Mouse (Mus musculus): ENCODE measurements around the gene Zfyve28. TPM values are rescaled to one million over a fixed set of nuclear protein-coding genes. Genes with fewer than 3 reads are reported as not detected.

The Zfyve28 gene
- total and polyA plus RNA-seq, 3 experiments: 0.65 to 1.3 (median 0.75) TPM

DNA sequence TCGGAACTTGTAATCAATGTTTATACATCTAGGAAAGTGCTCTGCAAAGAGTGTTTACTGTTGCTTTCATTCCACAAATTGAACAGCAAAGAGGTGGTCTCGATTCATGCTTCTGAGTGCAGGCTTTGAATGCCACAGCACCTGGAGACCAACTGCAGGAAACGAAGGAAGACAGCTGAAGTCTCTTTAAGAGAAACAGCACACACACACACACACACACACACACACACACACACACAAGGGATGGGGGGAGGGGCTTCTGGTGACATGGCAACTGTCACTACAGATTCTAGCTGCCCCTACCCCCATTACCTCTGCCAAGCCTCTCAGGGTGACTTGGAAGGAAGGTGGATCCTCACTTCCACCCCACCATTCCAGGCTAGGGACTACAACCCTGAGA lies 80.7 kb downstream of the Zfyve28 start:
- H3K27ac ChIP-seq: no peak overlapping the region
- WGBS: 74% methylated on average over 3 of the region's 3 CpGs
- H3K4me1 ChIP-seq (ENCODE audit: control insufficient read depth, insufficient read depth, low read length): peaks cover 4% of the 10 kb centered on the region
- H3K4me3 ChIP-seq: no peak overlapping the region
- H3K36me3 ChIP-seq (ENCODE audit: control insufficient read depth, insufficient read depth, low read length): no peaks in the 10 kb centered on the region
- no peak for TF ChIP-seq POLR2A (IDR thresholded peaks at IDR 0.05; ENCODE audit: insufficient read depth, low read depth, low read length)
- TF ChIP-seq CTCF (IDR thresholded peaks at IDR 0.05): no peak
- TF ChIP-seq EP300 (IDR thresholded peaks at IDR 0.05; ENCODE audit: insufficient read depth, low read depth, low read length): no peak
- no peak for DNase-seq
- no peaks in the 10 kb centered on the region for H3K79me2 ChIP-seq (replicated peaks; ENCODE audit: control insufficient read depth, insufficient read depth, low read length)
- H3K9ac ChIP-seq (ENCODE audit: low read depth, low read length): no peak overlapping the region
- intact Hi-C loops (cut with DNase I): no loop called here
- no peaks in the 10 kb centered on the region for H3K27me3 ChIP-seq (ENCODE audit: control insufficient read depth, insufficient read depth, low read length)

DNA sequence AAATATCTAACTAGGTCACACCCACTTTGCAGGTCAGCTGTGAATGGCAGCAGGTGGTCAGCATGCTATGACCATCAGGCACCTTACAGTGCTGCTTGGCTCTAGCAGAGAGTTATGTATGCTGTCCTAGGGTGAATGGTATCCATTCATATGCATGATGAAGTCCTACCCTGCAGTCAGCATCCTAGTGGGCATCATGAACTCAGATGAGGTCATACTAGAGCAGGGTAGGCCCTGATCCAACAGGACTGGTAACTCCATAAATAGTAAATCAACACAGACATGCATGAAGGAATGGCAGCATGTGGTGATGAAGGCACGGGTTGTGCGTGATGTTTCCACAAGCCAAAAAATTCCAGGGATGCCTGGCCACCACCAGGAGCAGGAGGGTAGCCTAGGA lies 82.5 kb downstream of the Zfyve28 start:
- H3K36me3 ChIP-seq (ENCODE audit: control insufficient read depth, insufficient read depth, low read length): no peaks in the 10 kb centered on the region
- TF ChIP-seq CTCF (IDR thresholded peaks at IDR 0.05) (no peak), POLR2A (IDR thresholded peaks at IDR 0.05; ENCODE audit: insufficient read depth, low read depth, low read length) (no peak), EP300 (IDR thresholded peaks at IDR 0.05; ENCODE audit: insufficient read depth, low read depth, low read length) (no peak)
- WGBS: 11% methylated on average over 2 of the region's 2 CpGs
- no peak for DNase-seq
- no peaks in the 10 kb centered on the region for H3K79me2 ChIP-seq (replicated peaks; ENCODE audit: control insufficient read depth, insufficient read depth, low read length)
- H3K27me3 ChIP-seq (ENCODE audit: control insufficient read depth, insufficient read depth, low read length): no peaks in the 10 kb centered on the region
- no peak overlapping the region for H3K9ac ChIP-seq (ENCODE audit: low read depth, low read length)
- intact Hi-C loops (cut with DNase I): no loop called here
- peaks cover 4% of the 10 kb centered on the region for H3K4me1 ChIP-seq (ENCODE audit: control insufficient read depth, insufficient read depth, low read length)
- H3K4me3 ChIP-seq: no peak overlapping the region
- no peak overlapping the region for H3K27ac ChIP-seq

DNA sequence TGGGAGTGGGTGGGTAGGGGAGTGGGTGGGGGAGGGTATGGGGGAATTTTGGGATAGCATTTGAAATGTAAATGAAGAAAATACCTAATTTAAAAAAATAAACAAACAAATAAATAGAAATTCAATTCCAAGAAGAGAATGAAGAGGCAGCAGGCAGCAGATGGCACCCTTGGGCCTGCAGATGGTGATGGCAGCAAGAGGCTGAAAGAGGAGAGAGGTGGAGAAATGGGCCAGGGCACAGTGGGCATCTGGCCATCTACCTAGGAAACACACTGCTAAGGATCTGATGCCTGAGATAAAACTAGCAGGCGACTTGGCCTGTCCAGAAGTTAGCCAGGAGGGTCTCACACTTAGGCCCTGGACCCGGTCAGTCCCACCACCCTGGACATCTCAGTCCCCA lies 83.3 kb downstream of the Zfyve28 start:
- no peaks in the 10 kb centered on the region for H3K36me3 ChIP-seq (ENCODE audit: control insufficient read depth, insufficient read depth, low read length)
- H3K9ac ChIP-seq (ENCODE audit: low read depth, low read length): no peak overlapping the region
- no peak overlapping the region for H3K27ac ChIP-seq
- H3K27me3 ChIP-seq (ENCODE audit: control insufficient read depth, insufficient read depth, low read length): no peaks in the 10 kb centered on the region
- no peaks in the 10 kb centered on the region for H3K79me2 ChIP-seq (replicated peaks; ENCODE audit: control insufficient read depth, insufficient read depth, low read length)
- no peak for TF ChIP-seq EP300 (IDR thresholded peaks at IDR 0.05; ENCODE audit: insufficient read depth, low read depth, low read length)
- TF ChIP-seq POLR2A (IDR thresholded peaks at IDR 0.05; ENCODE audit: insufficient read depth, low read depth, low read length): no peak
- TF ChIP-seq CTCF (IDR thresholded peaks at IDR 0.05): no peak
- no peak overlapping the region for H3K4me3 ChIP-seq
- H3K4me1 ChIP-seq (ENCODE audit: control insufficient read depth, insufficient read depth, low read length): peaks cover 4% of the 10 kb centered on the region
- intact Hi-C loops (cut with DNase I): no loop called here
- DNase-seq: no peak
- 86% methylated on average over 2 of the region's 2 CpGs for WGBS

DNA sequence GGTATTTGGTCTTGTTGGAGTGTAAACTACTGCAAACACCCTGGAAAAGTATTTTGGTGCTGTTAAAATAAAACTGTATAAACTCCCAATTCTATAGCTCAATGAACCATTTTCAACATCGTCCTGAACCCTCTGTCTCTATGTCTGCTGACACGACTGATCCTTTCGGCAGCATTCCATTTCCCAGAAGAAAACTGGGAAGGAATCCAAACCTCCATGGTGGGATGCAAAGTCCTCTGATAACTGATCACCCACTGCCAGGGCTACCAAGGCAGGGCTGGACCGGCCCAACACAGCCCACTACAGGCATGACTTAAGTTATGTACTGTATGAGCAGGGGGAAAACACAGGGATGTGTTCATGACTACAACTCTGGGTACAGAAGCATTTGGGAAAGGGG lies 86.2 kb downstream of the Zfyve28 start:
- intact Hi-C loops (cut with DNase I): no loop called here
- Histone ChIP-seq H3K27ac (no peak overlapping the region), H3K9ac (ENCODE audit: low read depth, low read length) (no peak overlapping the region), H3K79me2 (replicated peaks; ENCODE audit: control insufficient read depth, insufficient read depth, low read length) (no peaks in the 10 kb centered on the region), H3K27me3 (ENCODE audit: control insufficient read depth, insufficient read depth, low read length) (no peaks in the 10 kb centered on the region), H3K4me3 (no peak overlapping the region), H3K36me3 (ENCODE audit: control insufficient read depth, insufficient read depth, low read length) (no peaks in the 10 kb centered on the region), H3K4me1 (ENCODE audit: control insufficient read depth, insufficient read depth, low read length) (peaks cover 4% of the 10 kb centered on the region)
- TF ChIP-seq POLR2A (IDR thresholded peaks at IDR 0.05; ENCODE audit: insufficient read depth, low read depth, low read length) (no peak), CTCF (IDR thresholded peaks at IDR 0.05) (no peak), EP300 (IDR thresholded peaks at IDR 0.05; ENCODE audit: insufficient read depth, low read depth, low read length) (no peak)
- DNase-seq: no peak
- 64% methylated on average over 4 of the region's 4 CpGs for WGBS

DNA sequence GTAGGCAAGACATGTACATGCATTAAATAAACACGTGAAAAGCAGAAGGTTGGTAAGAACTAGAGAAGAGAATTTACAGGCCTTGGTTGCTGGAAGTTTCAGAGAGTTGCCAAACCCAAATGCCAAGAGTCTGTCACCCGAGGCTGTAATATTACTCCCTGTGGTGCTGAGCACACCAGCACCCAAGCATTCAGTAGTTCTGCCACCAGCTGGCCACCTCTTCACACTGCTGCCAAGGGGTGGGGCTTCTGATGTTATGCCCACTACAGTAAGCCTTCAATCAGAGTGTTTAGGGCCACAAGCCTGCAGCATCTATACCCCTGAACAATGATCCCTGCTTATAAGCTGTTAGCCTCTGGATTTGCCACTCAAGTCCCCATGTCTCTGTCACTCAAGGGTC lies 86.9 kb downstream of the Zfyve28 start:
- no peak overlapping the region for H3K9ac ChIP-seq (ENCODE audit: low read depth, low read length)
- H3K36me3 ChIP-seq (ENCODE audit: control insufficient read depth, insufficient read depth, low read length): no peaks in the 10 kb centered on the region
- H3K4me1 ChIP-seq (ENCODE audit: control insufficient read depth, insufficient read depth, low read length): peaks cover 4% of the 10 kb centered on the region
- TF ChIP-seq CTCF (IDR thresholded peaks at IDR 0.05): peak; percentile 39
- TF ChIP-seq EP300 (IDR thresholded peaks at IDR 0.05; ENCODE audit: insufficient read depth, low read depth, low read length): no peak
- no peak overlapping the region for H3K4me3 ChIP-seq
- H3K79me2 ChIP-seq (replicated peaks; ENCODE audit: control insufficient read depth, insufficient read depth, low read length): no peaks in the 10 kb centered on the region
- DNase-seq: no peak
- intact Hi-C loops (cut with DNase I): no loop called here
- H3K27ac ChIP-seq: no peak overlapping the region
- 55% methylated on average over 2 of the region's 2 CpGs for WGBS
- no peaks in the 10 kb centered on the region for H3K27me3 ChIP-seq (ENCODE audit: control insufficient read depth, insufficient read depth, low read length)

DNA sequence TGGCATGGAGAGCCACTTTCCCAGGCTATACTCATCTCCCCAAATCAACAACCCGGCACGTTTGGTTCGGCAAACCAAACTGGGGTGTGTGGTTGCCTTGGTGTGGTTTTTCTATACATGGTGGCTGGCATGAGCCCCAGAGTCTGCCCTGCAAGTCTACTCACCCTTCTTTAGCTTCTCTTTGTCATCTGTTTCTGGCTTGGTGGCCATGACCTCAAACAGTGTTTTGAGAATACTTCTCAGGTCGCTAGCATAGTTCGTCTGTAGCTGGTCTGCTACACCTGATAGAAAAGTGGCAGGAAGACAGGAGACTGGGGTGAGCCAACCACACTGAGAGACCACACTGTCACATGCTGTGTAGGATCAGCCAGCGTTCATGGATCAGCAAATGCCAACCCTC lies 89.6 kb downstream of the Zfyve28 start:
- Histone ChIP-seq H3K9ac (ENCODE audit: low read depth, low read length) (no peak overlapping the region), H3K4me3 (no peak overlapping the region), H3K4me1 (ENCODE audit: control insufficient read depth, insufficient read depth, low read length) (no peaks in the 10 kb centered on the region), H3K27me3 (ENCODE audit: control insufficient read depth, insufficient read depth, low read length) (no peaks in the 10 kb centered on the region), H3K36me3 (ENCODE audit: control insufficient read depth, insufficient read depth, low read length) (no peaks in the 10 kb centered on the region), H3K27ac (no peak overlapping the region), H3K79me2 (replicated peaks; ENCODE audit: control insufficient read depth, insufficient read depth, low read length) (no peaks in the 10 kb centered on the region)
- no peak for TF ChIP-seq EP300 (IDR thresholded peaks at IDR 0.05; ENCODE audit: insufficient read depth, low read depth, low read length)
- TF ChIP-seq POLR2A (IDR thresholded peaks at IDR 0.05; ENCODE audit: insufficient read depth, low read depth, low read length): no peak
- TF ChIP-seq CTCF (IDR thresholded peaks at IDR 0.05): no peak
- no peak for DNase-seq
- WGBS: 91% methylated on average over 6 of the region's 6 CpGs
- intact Hi-C loops (cut with DNase I): no loop called here
